Mouse (Mus musculus) forebrain, embryonic 15.5 days (tissue): ENCODE data around the gene Kcnj12. TPM values are rescaled to one million over a fixed set of nuclear protein-coding genes. Genes with fewer than 3 reads are reported as not detected.
A peak's percentile ranks its signal among the peaks of the same experiment; 100 is the strongest.

ENCODE experiments used
- ATAC-seq: fragments of 200-750 bp; cut with Nextera tagmentation; replicated peaks from 2 replicates; pipeline ENCODE4 v1.8.0; 2017; ENCODE audit warnings: mild to moderate bottlenecking, moderate TSS enrichment, moderate library complexity
- H3K27ac ChIP-seq: fragments of 300-500 bp; sonication (generic); replicated peaks from 2 replicates; pipeline ENCODE4 v1.5.1; 2015; ENCODE audit warnings: mild to moderate bottlenecking, inconsistent platforms
- H3K27me3 ChIP-seq: fragments of 300-500 bp; sonication (generic); 2 replicates; pipeline ENCODE4 v1.6.1; 2015; ENCODE audit warnings: inconsistent platforms
- H3K36me3 ChIP-seq: fragments of 300-500 bp; sonication (generic); 2 replicates; pipeline ENCODE4 v1.6.1; 2015; ENCODE audit warnings: mild to moderate bottlenecking, inconsistent platforms
- H3K4me1 ChIP-seq: fragments of 300-500 bp; sonication (generic); 2 replicates; pipeline ENCODE4 v1.6.1; 2015; ENCODE audit warnings: inconsistent platforms
- H3K4me2 ChIP-seq: fragments of 300-500 bp; sonication (generic); replicated peaks from 2 replicates; pipeline ENCODE4 v1.6.1; 2015; ENCODE audit warnings: mild to moderate bottlenecking, inconsistent platforms
- H3K4me3 ChIP-seq: fragments of 300-500 bp; sonication (generic); 2 replicates; pipeline ENCODE4 v1.5.1; 2015; ENCODE audit warnings: mild to moderate bottlenecking, inconsistent platforms
- H3K9ac ChIP-seq: fragments of 300-500 bp; sonication (generic); replicated peaks from 2 replicates; pipeline ENCODE4 v1.6.1; 2015; ENCODE audit warnings: mild to moderate bottlenecking, inconsistent platforms
- H3K9me3 ChIP-seq: fragments of 300-500 bp; sonication (generic); 2 replicates; pipeline ENCODE4 v1.6.1; 2016; ENCODE audit warnings: inconsistent platforms
- WGBS: fragments of 180-500 bp; shearing (Covaris S2); methylation state at CpG from one replicate; pipeline ENCODE4 v1.1.7; 2015; ENCODE audit warnings: mixed read lengths; 5-methylcytosine and 5-hydroxymethylcytosine counted together
- polyA plus RNA-seq: library from polyadenylated mRNA; unstranded; fragments of >200 nt; fragmentation: Nextera tagmentation; extraction: Ambion mirVana; gene quantifications from 2 replicates; pipeline ENCODE4 v1.2.1, GENCODE M21; 2015

The Kcnj12 gene
- polyA plus RNA-seq, 1 experiment from 2014 or later: 1.6 TPM

DNA sequence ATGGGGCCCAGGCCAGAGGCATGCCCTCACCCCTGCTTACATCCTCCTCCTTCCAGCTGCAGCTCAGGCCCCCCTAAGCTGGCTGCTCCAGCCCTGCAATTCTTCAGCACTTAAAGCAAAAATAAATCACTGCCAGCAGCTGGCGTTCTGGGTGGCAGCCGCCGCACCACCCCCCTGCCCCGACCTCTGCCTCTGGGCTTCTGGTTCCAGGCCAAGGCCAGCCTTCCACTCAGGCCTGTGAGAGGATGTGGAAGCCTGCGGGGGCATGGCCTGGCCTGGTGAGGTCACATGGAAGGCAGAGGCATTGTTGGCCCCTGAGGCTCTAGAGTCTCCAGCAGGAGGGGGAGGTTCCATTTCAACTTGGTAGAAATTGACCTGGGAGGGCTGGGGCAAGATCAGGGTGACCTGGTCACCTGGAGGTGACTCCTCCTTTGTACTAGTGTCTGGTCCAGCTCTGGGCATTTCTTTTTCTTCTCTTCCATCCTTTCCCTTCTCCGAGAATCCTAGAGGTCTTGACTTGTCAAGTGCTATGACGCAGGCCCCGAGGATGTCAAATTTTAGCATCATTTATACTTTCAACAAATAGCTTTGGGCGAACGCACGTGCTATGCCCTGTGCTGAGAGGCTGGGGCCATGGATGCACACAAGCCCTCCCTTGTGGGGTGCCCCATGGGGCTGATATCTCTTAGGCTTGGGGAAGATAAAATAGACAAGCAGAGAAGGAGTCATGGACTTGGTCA, 6.0 kb downstream of the Kcnj12 start:
- H3K27me3 ChIP-seq: peaks cover 14% of the 10 kb centered on the region
- WGBS: 82% methylated on average over 11 of the region's 11 CpGs
- H3K36me3 ChIP-seq: no peaks in the 10 kb centered on the region
- no peak overlapping the region for H3K27ac ChIP-seq
- no peak overlapping the region for H3K4me2 ChIP-seq
- ATAC-seq: no peak
- no peak overlapping the region for H3K9ac ChIP-seq
- H3K4me3 ChIP-seq: no peak overlapping the region
- no peaks in the 10 kb centered on the region for H3K4me1 ChIP-seq
- H3K9me3 ChIP-seq: no peaks in the 10 kb centered on the region

DNA sequence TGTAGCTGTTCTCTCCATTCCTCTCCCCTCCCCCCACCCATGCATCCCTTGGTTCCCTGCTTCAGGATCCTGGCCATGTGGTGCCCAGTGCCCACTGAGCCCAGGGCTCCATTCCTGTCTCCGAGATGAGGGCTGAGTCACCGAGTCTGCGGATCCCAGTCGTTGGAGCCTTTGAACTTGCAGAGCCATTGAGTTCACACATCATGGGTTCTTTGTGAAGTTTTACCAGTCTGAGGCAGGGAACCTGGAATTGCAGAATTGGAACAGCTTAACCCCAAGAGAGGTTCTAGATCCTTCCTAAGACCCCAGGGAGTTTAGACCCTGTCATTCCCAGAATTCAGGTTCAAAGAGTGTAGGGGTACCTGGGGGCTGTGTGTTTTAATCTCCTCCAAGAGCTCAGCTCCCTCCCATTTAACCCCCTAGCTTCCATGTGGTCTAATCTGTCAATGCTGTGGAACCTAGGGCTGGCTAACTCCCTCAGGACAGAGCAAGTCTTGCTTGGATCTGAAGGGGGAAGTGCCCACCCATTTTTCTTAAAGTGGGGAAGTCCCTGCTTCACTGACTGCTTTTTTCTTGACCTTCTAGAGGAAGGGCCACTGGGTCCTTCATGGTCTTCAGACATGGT, 6.9 kb downstream of the Kcnj12 start:
- Histone ChIP-seq H3K9ac (no peak overlapping the region), H3K36me3 (no peaks in the 10 kb centered on the region), H3K4me3 (no peak overlapping the region), H3K4me2 (no peak overlapping the region), H3K27me3 (peaks cover 6% of the 10 kb centered on the region), H3K27ac (no peak overlapping the region), H3K9me3 (no peaks in the 10 kb centered on the region), H3K4me1 (no peaks in the 10 kb centered on the region)
- 60% methylated on average over 4 of the region's 4 CpGs for WGBS
- ATAC-seq: no peak

DNA sequence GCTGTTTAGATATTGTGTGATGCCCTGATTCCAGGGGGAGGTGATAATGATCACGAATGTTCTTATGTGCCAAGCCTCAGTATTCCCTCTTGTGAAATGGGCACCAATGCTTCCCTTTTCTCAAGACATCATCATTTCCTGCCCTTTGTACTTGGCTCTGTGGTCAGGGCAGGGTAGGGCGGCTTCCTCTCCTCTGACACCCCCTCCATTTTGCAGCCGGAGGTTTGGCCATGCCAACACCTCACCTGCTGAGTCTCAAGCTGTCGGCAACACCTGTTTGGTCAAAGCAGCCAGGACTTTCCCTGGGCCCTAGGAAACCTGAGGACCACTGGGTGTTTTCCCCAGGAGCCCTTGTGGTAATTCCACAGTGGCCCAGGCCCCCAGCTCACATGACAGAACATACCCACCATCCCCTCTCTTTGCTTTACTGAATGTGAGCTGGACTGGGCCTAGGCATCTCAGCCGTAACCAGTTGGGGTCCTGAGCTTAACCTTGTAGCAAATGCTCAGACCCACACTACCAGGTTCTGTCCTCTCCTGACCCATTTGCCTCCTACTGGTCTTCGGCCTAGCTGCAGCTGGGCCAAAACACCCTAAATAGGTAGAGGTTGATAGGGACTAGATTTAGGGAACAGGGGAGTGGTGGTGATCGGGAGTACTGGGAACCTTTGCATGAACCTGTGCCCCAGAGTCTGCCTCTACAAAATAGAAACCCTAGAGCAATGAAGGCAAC, 7.7 kb downstream of the Kcnj12 start:
- Histone ChIP-seq H3K27me3 (no peaks in the 10 kb centered on the region), H3K4me1 (no peaks in the 10 kb centered on the region), H3K36me3 (no peaks in the 10 kb centered on the region), H3K9me3 (no peaks in the 10 kb centered on the region), H3K27ac (no peak overlapping the region), H3K4me3 (no peak overlapping the region), H3K9ac (no peak overlapping the region), H3K4me2 (no peak overlapping the region)
- no peak for ATAC-seq
- 95% methylated on average over 7 of the region's 7 CpGs for WGBS

DNA sequence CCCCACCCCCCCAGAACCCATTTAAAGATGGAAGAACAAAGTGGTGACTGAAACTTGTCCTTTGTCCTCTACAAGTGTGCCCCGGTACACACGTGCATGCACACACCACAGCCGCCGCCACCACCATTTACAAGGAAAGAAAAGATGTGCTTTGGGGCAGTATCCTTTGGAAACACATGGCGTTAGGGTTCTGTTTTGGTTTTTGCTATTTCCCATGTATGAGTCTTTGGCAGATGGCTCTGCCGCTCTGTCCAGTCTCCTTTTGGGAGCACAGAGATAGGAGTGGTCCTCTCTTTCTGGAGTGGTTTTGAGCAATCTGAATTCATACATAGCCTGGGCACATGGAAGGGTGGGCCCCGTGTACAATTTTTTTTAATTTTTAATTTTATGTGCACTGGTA, 8.8 kb downstream of the Kcnj12 start:
- no peaks in the 10 kb centered on the region for H3K9me3 ChIP-seq
- H3K27ac ChIP-seq: no peak overlapping the region
- H3K36me3 ChIP-seq: no peaks in the 10 kb centered on the region
- H3K4me3 ChIP-seq: no peak overlapping the region
- no peak overlapping the region for H3K9ac ChIP-seq
- ATAC-seq: no peak
- 90% methylated on average over 7 of the region's 7 CpGs for WGBS
- no peaks in the 10 kb centered on the region for H3K4me1 ChIP-seq
- H3K4me2 ChIP-seq: no peak overlapping the region
- no peaks in the 10 kb centered on the region for H3K27me3 ChIP-seq

DNA sequence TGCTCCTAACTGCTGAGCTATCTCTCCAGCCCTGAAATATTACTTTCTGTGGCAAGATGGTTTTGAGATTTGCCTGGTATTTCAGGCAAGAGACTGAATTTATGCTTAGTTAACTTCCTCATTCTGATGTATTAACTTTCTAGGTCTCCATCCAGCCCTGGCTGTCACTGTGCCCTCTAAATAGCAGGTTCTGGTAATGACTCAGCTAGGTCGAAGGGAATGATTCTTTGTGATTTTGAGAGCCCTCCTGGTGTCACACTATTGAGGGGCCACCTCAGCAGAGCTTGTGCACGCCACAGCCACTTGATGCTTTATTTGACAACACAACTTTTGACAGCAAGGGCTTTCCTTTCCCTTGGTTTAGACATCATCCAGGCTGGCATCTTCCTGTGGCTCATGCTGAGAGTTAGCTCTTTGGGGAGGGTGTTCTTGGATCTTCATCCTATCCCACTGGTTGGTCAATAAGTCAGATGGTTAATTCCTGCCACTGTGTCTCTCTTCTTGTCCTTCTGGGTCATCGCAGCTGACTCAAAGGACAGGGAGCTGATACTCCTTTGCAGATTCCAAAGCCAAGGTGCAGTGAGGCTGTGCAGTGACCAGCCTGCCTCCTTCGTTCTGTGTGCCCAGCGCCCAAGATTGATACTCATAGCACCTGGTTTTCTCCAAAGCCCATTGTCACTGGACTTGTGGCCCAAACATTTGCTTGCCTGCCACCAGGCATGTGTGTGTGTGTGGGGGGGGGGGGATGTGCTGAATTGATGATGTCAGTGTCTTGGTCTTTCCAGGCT, 9.5 kb downstream of the Kcnj12 start:
- no peak overlapping the region for H3K27ac ChIP-seq
- no peak for ATAC-seq
- H3K36me3 ChIP-seq: no peaks in the 10 kb centered on the region
- H3K4me3 ChIP-seq: no peak overlapping the region
- H3K4me2 ChIP-seq: no peak overlapping the region
- H3K4me1 ChIP-seq: no peaks in the 10 kb centered on the region
- 83% methylated on average over 5 of the region's 5 CpGs for WGBS
- no peaks in the 10 kb centered on the region for H3K27me3 ChIP-seq
- no peak overlapping the region for H3K9ac ChIP-seq
- no peaks in the 10 kb centered on the region for H3K9me3 ChIP-seq

DNA sequence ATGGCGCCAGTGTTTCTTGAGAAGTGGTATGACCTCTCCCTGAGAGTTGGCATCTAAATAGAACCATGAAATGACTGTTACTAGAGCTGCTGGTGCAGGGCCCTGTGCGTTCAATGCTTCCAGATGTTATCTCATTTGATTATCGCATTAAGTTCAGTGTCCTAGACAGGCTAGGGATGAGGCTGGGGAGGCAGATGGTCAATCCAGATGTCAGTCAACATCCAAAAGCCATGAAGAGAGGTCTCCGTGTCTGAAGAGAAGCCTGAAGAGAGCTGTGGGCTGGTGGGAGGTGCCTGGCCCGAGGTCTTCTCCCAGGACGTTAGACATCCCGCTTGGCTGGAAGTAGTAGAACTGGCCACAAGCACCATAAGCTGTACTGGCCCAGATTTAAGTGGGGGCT, 10.1 kb downstream of the Kcnj12 start:
- Histone ChIP-seq H3K36me3 (no peaks in the 10 kb centered on the region), H3K4me2 (no peak overlapping the region), H3K27me3 (no peaks in the 10 kb centered on the region), H3K4me3 (no peak overlapping the region), H3K27ac (no peak overlapping the region), H3K9me3 (no peaks in the 10 kb centered on the region), H3K4me1 (no peaks in the 10 kb centered on the region), H3K9ac (no peak overlapping the region)
- ATAC-seq: no peak
- 85% methylated on average over 7 of the region's 7 CpGs for WGBS

DNA sequence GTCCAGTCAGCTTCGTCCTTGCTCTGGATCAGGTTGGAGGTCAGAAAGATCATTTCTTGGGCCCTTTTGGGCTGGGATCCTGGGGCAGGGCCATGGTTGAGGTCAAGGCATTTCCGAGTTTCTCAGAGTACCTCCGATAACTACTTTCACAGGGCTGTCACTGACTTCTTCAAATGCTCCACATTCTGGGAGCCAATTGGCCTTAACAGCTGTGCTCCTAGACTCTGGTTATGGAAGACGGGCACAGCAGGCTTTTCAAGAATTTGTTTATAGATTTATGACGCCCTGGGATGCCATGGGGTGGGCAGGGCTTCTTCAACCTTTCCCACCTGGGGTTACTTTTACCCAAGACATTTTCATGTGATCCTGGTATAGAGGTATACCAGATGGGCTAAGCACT, 10.8 kb downstream of the Kcnj12 start:
- Histone ChIP-seq H3K9ac (no peak overlapping the region), H3K9me3 (no peaks in the 10 kb centered on the region), H3K27me3 (no peaks in the 10 kb centered on the region), H3K4me2 (no peak overlapping the region), H3K4me1 (no peaks in the 10 kb centered on the region), H3K4me3 (no peak overlapping the region), H3K36me3 (no peaks in the 10 kb centered on the region), H3K27ac (no peak overlapping the region)
- 83% methylated on average over 5 of the region's 5 CpGs for WGBS
- ATAC-seq: no peak

DNA sequence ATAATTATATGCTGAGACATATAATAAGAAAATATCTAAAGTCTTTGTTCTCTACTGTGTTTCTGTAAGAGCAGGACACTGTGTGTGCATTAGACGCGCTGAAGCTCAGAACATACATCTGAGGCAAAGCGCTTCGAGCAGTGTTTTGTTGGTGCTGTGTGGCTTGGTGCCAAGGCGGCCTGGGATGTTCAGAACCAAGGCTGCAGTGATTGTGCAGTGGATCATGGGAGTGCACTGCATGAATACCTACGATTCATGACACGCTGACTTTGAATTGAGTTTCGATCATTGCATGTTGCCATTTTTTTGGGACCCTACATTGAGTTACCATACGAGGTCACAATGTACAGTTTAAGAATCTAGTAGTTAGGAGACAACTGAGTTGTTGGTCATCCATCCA, 14.3 kb downstream of the Kcnj12 start:
- Histone ChIP-seq H3K36me3 (no peaks in the 10 kb centered on the region), H3K27ac (no peak overlapping the region), H3K4me3 (no peak overlapping the region), H3K4me2 (no peak overlapping the region), H3K4me1 (no peaks in the 10 kb centered on the region), H3K9me3 (no peaks in the 10 kb centered on the region), H3K27me3 (no peaks in the 10 kb centered on the region), H3K9ac (no peak overlapping the region)
- WGBS: 95% methylated on average over 9 of the region's 9 CpGs
- no peak for ATAC-seq

DNA sequence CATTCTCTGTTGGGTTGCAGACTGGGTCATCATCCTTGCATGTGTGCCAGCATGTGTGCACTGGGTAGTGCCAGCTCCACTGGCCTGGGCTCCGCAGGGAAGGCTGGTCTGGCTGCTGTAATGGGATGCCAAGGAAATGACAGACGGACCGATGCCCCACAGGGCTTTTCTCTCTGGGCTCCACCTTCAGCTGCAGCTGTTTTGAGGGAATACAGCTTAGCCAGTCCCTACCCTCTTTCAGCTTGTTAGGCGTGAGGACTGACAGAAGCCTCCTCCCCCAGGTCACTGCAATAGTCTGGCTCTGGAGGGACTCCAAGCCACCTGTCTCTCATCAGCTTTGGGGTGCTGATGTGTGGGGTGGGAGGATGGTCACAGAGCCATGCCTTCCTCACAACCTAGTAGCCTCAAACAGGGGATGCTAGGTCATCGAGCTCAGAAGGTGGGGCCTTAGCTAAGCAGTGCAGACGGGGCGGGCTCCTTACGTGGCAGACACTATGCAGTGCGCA, 16.0 kb downstream of the Kcnj12 start:
- H3K9ac ChIP-seq: no peak overlapping the region
- H3K9me3 ChIP-seq: no peaks in the 10 kb centered on the region
- H3K27me3 ChIP-seq: no peaks in the 10 kb centered on the region
- H3K36me3 ChIP-seq: no peaks in the 10 kb centered on the region
- no peak overlapping the region for H3K27ac ChIP-seq
- H3K4me3 ChIP-seq: no peak overlapping the region
- H3K4me1 ChIP-seq: peaks cover 8% of the 10 kb centered on the region; the same call in 1 of the 2 replicates
- WGBS: 72% methylated on average over 9 of the region's 9 CpGs
- no peak overlapping the region for H3K4me2 ChIP-seq
- ATAC-seq: no peak

DNA sequence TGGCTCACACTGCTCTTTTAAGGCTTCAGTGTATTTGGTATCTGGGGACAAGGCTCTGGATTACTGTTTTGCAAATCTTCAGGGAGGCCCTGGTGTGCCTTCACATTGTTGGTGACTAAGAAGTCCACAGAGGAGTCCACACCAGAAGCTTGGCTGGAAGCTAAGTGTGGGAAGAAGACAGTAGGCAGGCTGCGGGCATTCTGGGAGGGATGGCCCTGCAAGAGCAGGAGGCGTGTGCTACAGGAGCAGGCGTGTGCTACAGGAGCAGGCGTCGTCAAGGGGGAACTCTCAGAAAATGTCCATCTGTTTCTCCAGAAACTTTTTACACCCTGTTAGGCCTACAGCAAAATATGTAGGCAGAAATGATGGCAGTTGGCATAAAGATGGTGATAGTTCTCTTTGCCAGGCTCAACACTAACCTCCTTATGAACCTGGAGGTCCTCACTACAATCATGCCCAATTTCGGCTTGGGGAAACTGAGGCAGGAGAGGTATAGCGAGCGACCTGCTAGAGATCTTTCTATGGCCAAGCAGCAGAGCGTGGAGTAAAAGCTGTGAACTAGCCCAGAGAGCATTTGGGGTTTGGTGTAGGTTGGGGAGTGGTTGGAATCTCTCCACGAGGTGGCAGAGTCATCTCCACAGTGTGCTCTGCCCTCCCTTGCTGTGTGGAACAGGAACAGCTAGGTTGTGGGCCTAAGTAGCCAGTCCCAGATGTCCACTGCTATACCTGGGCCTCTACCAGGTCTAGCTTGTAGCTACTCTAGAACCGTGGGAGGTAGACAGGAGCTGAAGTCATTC, 18.7 kb downstream of the Kcnj12 start:
- Histone ChIP-seq H3K4me2 (no peak overlapping the region), H3K4me1 (peaks cover 8% of the 10 kb centered on the region; the same call in 1 of the 2 replicates), H3K27ac (no peak overlapping the region), H3K4me3 (no peak overlapping the region), H3K9me3 (no peaks in the 10 kb centered on the region), H3K9ac (no peak overlapping the region), H3K27me3 (no peaks in the 10 kb centered on the region), H3K36me3 (no peaks in the 10 kb centered on the region)
- 82% methylated on average over 11 of the region's 11 CpGs for whole genome bisulfite sequencing
- no peak for ATAC-seq

DNA sequence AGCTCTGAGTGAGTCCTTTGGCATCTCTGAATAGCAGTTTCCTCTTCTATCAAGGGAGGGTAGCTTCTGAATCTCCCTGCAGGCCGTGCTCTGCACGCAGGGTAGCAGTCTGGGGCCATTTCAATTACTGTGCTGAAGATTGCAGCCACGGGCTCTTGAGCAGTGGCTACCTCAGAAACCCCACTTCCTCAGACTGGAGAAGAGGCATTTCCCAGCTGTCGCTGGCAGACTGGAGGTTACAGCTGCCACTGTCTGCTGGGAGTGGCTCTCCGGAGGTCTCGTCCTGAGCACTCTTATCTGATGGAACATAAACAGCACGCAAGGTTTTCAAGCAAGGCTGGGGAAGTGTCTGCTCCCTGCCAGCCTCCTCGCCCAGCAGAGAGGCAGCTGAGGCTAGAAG, 20.2 kb downstream of the Kcnj12 start:
- Histone ChIP-seq H3K9ac (no peak overlapping the region), H3K27me3 (no peaks in the 10 kb centered on the region), H3K9me3 (no peaks in the 10 kb centered on the region), H3K4me1 (peaks cover 8% of the 10 kb centered on the region; the same call in 1 of the 2 replicates), H3K36me3 (no peaks in the 10 kb centered on the region), H3K27ac (0 out of 2 replicates have a peak overlapping the region, but pooled peaks have one; percentile 9), H3K4me3 (no peak overlapping the region), H3K4me2 (no peak overlapping the region)
- no peak for ATAC-seq
- 44% methylated on average over 8 of the region's 8 CpGs for WGBS
